ENCODE assay signal across 23 mouse cellular contexts in genomic region chr3:103637641-103638040, GRCm38 (mm10). TPM values are rescaled to one million over a fixed set of nuclear protein-coding genes. Genes with fewer than 3 reads are reported as not detected.
"Had no signal": no experiment of that assay in that cellular context is flagged by ENCODE, and none has a peak within 500 bp of the region (broad histone marks: within the 10 kb centered on the region; RNA-seq: fewer than 3 reads in every experiment).

No protein-coding gene starts in this region.

- H3K4me2 ChIP-seq: liver, embryonic 15.5 days; lung, embryonic 15.5 days; midbrain, embryonic 11.5 days; midbrain, embryonic 13.5 days; midbrain, embryonic 15.5 days; neural tube, embryonic 12.5 days had no signal

- ATAC-seq: liver, postnatal 0 days; lung, postnatal 0 days; midbrain, embryonic 13.5 days; midbrain, embryonic 15.5 days had no signal

- H3K36me3 ChIP-seq: liver, embryonic 15.5 days; lung, embryonic 15.5 days; midbrain, embryonic 13.5 days; midbrain, embryonic 15.5 days; neural tube, embryonic 12.5 days had no signal

- H3K27me3 ChIP-seq: liver, embryonic 15.5 days; lung, embryonic 15.5 days; midbrain, embryonic 13.5 days; midbrain, embryonic 15.5 days; neural tube, embryonic 12.5 days had no signal

- H3K27ac ChIP-seq: liver, embryonic 15.5 days; lung, embryonic 15.5 days; macrophage; midbrain, embryonic 13.5 days; midbrain, embryonic 15.5 days; neural tube, embryonic 12.5 days had no signal

- H3K4me1 ChIP-seq: liver, embryonic 15.5 days had no signal

- H3K9me3 ChIP-seq: liver, embryonic 15.5 days; lung, embryonic 15.5 days; megakaryocyte, embryonic 14.5 days; midbrain, embryonic 13.5 days; midbrain, embryonic 15.5 days; neural tube, embryonic 12.5 days had no signal

- H3K4me3 ChIP-seq: liver, embryonic 15.5 days; lung, embryonic 15.5 days; megakaryocyte, embryonic 14.5 days; midbrain, embryonic 13.5 days; midbrain, embryonic 15.5 days; neural tube, embryonic 12.5 days had no signal

- DNase-seq: liver, postnatal 0 days; lung, adult 2 months; lung, postnatal 14 days; lung, postnatal 36 days; retina, postnatal 1 day; right cerebral cortex, adult 18-20 months; right cerebral cortex, postnatal 25 days; right cerebral cortex, postnatal 4 days; spleen, adult 18-20 months; thymus, postnatal 36 days had no signal

- H3K9ac ChIP-seq: liver, embryonic 15.5 days; liver, postnatal 0 days; lung, embryonic 15.5 days; midbrain, embryonic 13.5 days; midbrain, embryonic 15.5 days; neural tube, embryonic 12.5 days had no signal

RNA-seq across cellular contexts. Expression of gene Atg4a-ps, which starts 8.2 kb away (rescaled TPM):
- polyA plus RNA-seq: lung, adult 2 months; midbrain, embryonic 15.5 days; midbrain, postnatal 0 days; neural tube, embryonic 12.5 days; neural tube, embryonic 14.5 days; small intestine, adult 2 months; stomach, embryonic 14.5 days had no signal
